Mouse (Mus musculus) embryonic fibroblast, embryonic 13.5 days (primary cell): ENCODE results near the gene Faap100.
"Not testable (repeated sequence)": the region's sequence is repeated elsewhere in the genome, so short reads cannot be mapped to it uniquely, and the experiment has no call there.

Experiments
- CTCF ChIP-seq: IDR thresholded peaks from 2 replicates; pipeline ENCODE4 v1.5.1; 2011; ENCODE audit warnings: mild to moderate bottlenecking, control low read depth, low read length, moderate library complexity, borderline replicate concordance; ENCODE audit not compliant: insufficient read depth
- POLR2A ChIP-seq: IDR thresholded peaks from 2 replicates; pipeline ENCODE4 v1.6.1; 2011; ENCODE audit warnings: low read depth, mild to moderate bottlenecking, control low read depth, low read length, moderate library complexity

DNA sequence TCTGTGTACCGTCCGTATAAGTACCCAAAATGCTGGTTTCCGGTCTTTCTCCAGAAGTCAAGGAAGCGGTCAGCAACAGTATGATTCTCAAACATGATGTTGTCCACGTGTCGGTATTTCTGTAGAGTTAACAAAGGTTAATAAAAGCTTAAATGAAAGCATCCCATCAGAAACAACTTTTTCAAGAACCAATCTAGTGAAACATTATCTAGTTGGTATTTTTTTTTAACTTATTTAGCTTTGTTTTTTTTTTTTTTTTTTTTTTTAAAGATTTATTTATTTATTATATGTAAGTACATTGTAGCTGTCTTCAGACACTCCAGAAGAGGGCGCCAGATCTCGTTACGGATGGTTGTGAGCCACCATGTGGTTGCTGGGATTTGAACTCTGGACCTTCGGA lies 35.1 kb upstream of the Faap100 start:
- not testable (repeated sequence) for TF ChIP-seq CTCF, POLR2A
